In genomic region chr15:10236812-10237211, GRCm38 (mm10) we compare ENCODE assay signal across 21 mouse cellular contexts. TPM values are rescaled to one million over a fixed set of nuclear protein-coding genes. Genes with fewer than 3 reads are reported as not detected.
DNase-seq lines count a peak whose midpoint lies in the region; ATAC-seq lines count a peak whose summit lies in the region.
"Had no signal": no experiment of that assay in that cellular context is flagged by ENCODE, and none has a peak within 500 bp of the region (broad histone marks: within the 10 kb centered on the region; RNA-seq: fewer than 3 reads in every experiment).

No protein-coding gene starts in this region.

- H3K4me2 ChIP-seq in midbrain, embryonic 15.5 days, result no peak overlapping the region
- no peak overlapping the region for H3K4me2 ChIP-seq in midbrain, embryonic 16.5 days (ENCODE audit: low read length)
- H3K4me2 ChIP-seq in kidney, embryonic 16.5 days (replicated peaks; ENCODE audit: low read depth, low read length), result no peak overlapping the region
- H3K4me2 ChIP-seq: forebrain, embryonic 12.5 days; limb, embryonic 12.5 days; liver, embryonic 12.5 days; lung, embryonic 14.5 days; midbrain, embryonic 12.5 days had no signal

- H3K27me3 ChIP-seq in midbrain, embryonic 15.5 days (replicated peaks), result no peaks in the 10 kb centered on the region
- H3K27me3 ChIP-seq in midbrain, embryonic 16.5 days (ENCODE audit: control insufficient read depth, insufficient read depth, low read depth, low read length), result no peaks in the 10 kb centered on the region
- no peaks in the 10 kb centered on the region for H3K27me3 ChIP-seq in kidney, embryonic 16.5 days (ENCODE audit: insufficient read depth, low read length)
- H3K27me3 ChIP-seq: CH12.LX; forebrain, embryonic 12.5 days; limb, embryonic 12.5 days; liver, embryonic 12.5 days; midbrain, embryonic 12.5 days had no signal

- WGBS in midbrain, embryonic 15.5 days, result 84% methylated on average over 3 of the region's 3 CpGs
- 87% methylated on average over 3 of the region's 3 CpGs for WGBS in midbrain, embryonic 16.5 days
- 82% methylated on average over 3 of the region's 3 CpGs for WGBS in kidney, embryonic 16.5 days

- DNase-seq in T-cell, adult 2 months (ENCODE audit: low spot score), result peak; percentile 72
- peak; percentile 81 for DNase-seq in naive thymus-derived CD4-positive, alpha-beta T cell, adult 2 months (ENCODE audit: low read depth)
- DNase-seq in thymus, postnatal 25 days, result peak; percentile 58
- DNase-seq in frontal cortex, postnatal 14 days (ENCODE audit: low spot score in 2 of 2), result no peak
- DNase-seq in lung, postnatal 4 days, result no peak
- DNase-seq: cerebellum, adult 9-10 months; gastrocnemius, postnatal 10 days; heart, adult 18-20 months; kidney, postnatal 10 days; lung, embryonic 14.5 days; right cerebral cortex, adult 18-20 months had no signal

- peak; percentile 14; the same call in 1 of the 2 replicates for ATAC-seq in midbrain, embryonic 15.5 days (replicated peaks)
- ATAC-seq in midbrain, embryonic 16.5 days, result no peak
- no peak for ATAC-seq in kidney, embryonic 16.5 days (ENCODE audit: low FRiP score, low TSS enrichment)
- ATAC-seq: intestine, postnatal 0 days; liver, embryonic 12.5 days had no signal

- no peak overlapping the region for H3K27ac ChIP-seq in midbrain, embryonic 15.5 days
- no peak overlapping the region for H3K27ac ChIP-seq in midbrain, embryonic 16.5 days (ENCODE audit: low read length)
- no peak overlapping the region for H3K27ac ChIP-seq in kidney, embryonic 16.5 days (ENCODE audit: low read length)
- H3K27ac ChIP-seq: forebrain, embryonic 12.5 days; limb, embryonic 12.5 days; liver, embryonic 12.5 days; macrophage; midbrain, embryonic 12.5 days had no signal

- no peaks in the 10 kb centered on the region for H3K36me3 ChIP-seq in midbrain, embryonic 15.5 days (replicated peaks)
- no peaks in the 10 kb centered on the region for H3K36me3 ChIP-seq in midbrain, embryonic 16.5 days (ENCODE audit: control insufficient read depth, insufficient read depth, low read length)
- no peaks in the 10 kb centered on the region for H3K36me3 ChIP-seq in kidney, embryonic 16.5 days (ENCODE audit: insufficient read depth, low read length)
- H3K36me3 ChIP-seq: forebrain, embryonic 12.5 days; limb, embryonic 12.5 days; liver, embryonic 12.5 days; midbrain, embryonic 12.5 days had no signal

- no peaks in the 10 kb centered on the region for H3K4me1 ChIP-seq in midbrain, embryonic 15.5 days
- H3K4me1 ChIP-seq in midbrain, embryonic 16.5 days (ENCODE audit: control insufficient read depth, insufficient read depth, low read length), result no peaks in the 10 kb centered on the region
- H3K4me1 ChIP-seq in kidney, embryonic 16.5 days (ENCODE audit: insufficient read depth, low read length), result no peaks in the 10 kb centered on the region
- H3K4me1 ChIP-seq: forebrain, embryonic 12.5 days; limb, embryonic 12.5 days; liver, embryonic 12.5 days; midbrain, embryonic 12.5 days had no signal

- no peak overlapping the region for H3K4me3 ChIP-seq in midbrain, embryonic 15.5 days
- no peak overlapping the region for H3K4me3 ChIP-seq in midbrain, embryonic 16.5 days (ENCODE audit: low read depth, low read length)
- no peak overlapping the region for H3K4me3 ChIP-seq in kidney, embryonic 16.5 days (ENCODE audit: low read length)
- H3K4me3 ChIP-seq: forebrain, embryonic 12.5 days; limb, embryonic 12.5 days; liver, embryonic 12.5 days; midbrain, embryonic 12.5 days had no signal

- H3K9me3 ChIP-seq in midbrain, embryonic 15.5 days, result no peaks in the 10 kb centered on the region
- no peaks in the 10 kb centered on the region for H3K9me3 ChIP-seq in midbrain, embryonic 16.5 days (replicated peaks; ENCODE audit: control insufficient read depth, low read length, poor library complexity, severe bottlenecking)
- no peaks in the 10 kb centered on the region for H3K9me3 ChIP-seq in kidney, embryonic 16.5 days (ENCODE audit: low read length)
- H3K9me3 ChIP-seq: forebrain, embryonic 12.5 days; limb, embryonic 12.5 days; liver, embryonic 12.5 days; midbrain, embryonic 12.5 days had no signal

- H3K9ac ChIP-seq in midbrain, embryonic 15.5 days, result no peak overlapping the region
- H3K9ac ChIP-seq in midbrain, embryonic 16.5 days (ENCODE audit: low read depth, low read length), result no peak overlapping the region
- H3K9ac ChIP-seq in kidney, embryonic 16.5 days (replicated peaks; ENCODE audit: low read length), result no peak overlapping the region
- H3K9ac ChIP-seq: forebrain, embryonic 12.5 days; limb, embryonic 12.5 days; liver, embryonic 12.5 days; lung, embryonic 14.5 days; midbrain, embryonic 12.5 days had no signal

RNA-seq across cellular contexts. Expression of gene Prlr, which starts 59.8 kb away (rescaled TPM):
- 1.3 and 1.5 TPM in 2 replicates for polyA plus RNA-seq in midbrain, embryonic 15.5 days (2015; fragmentation: Nextera tagmentation; extraction: Ambion mirVana)
- polyA plus RNA-seq in midbrain, embryonic 16.5 days (2015; fragmentation: Nextera tagmentation; extraction: Ambion mirVana), result 2.6 and 3.4 TPM in 2 replicates
- 4.5 and 5.4 TPM in 2 replicates for polyA plus RNA-seq in kidney, embryonic 16.5 days (2015; fragmentation: Nextera tagmentation; extraction: Ambion mirVana)
- polyA plus RNA-seq: macrophage had no signal

Comparison
In these comparisons a context has a peak if more than half of its experiments do, and no peak if none do; other contexts are left out.
1. DNase-seq: peak in T-cell, adult 2 months (single experiment), naive thymus-derived CD4-positive, alpha-beta T cell, adult 2 months (single experiment) and thymus, postnatal 25 days (single experiment); none in frontal cortex, postnatal 14 days (0 of 2) and lung, postnatal 4 days (0 of 2).